Mouse (Mus musculus) forebrain, embryonic 13.5 days (tissue): ENCODE data around the gene Ttc22. TPM values are rescaled to one million over a fixed set of nuclear protein-coding genes. Genes with fewer than 3 reads are reported as not detected.
A peak's percentile ranks its signal among the peaks of the same experiment; 100 is the strongest.

Source experiments
- ATAC-seq: fragments of 200-750 bp; cut with Nextera tagmentation; 2 replicates; pipeline ENCODE4 v1.8.0; 2017
- H3K27ac ChIP-seq: fragments of 300-500 bp; sonication (generic); 2 replicates; pipeline ENCODE4 v1.5.1; 2015; ENCODE audit warnings: inconsistent platforms, mild to moderate bottlenecking, moderate library complexity
- H3K27me3 ChIP-seq: fragments of 300-500 bp; sonication (generic); 2 replicates; pipeline ENCODE4 v1.6.1; 2015; ENCODE audit warnings: mild to moderate bottlenecking, inconsistent platforms
- H3K36me3 ChIP-seq: fragments of 300-500 bp; sonication (generic); 2 replicates; pipeline ENCODE4 v1.6.1; 2015; ENCODE audit warnings: mild to moderate bottlenecking, inconsistent platforms; ENCODE audit not compliant: poor library complexity, severe bottlenecking
- H3K4me1 ChIP-seq: fragments of 300-500 bp; sonication (generic); 2 replicates; pipeline ENCODE4 v1.6.1; 2015; ENCODE audit warnings: inconsistent platforms
- H3K4me2 ChIP-seq: fragments of 300-500 bp; sonication (generic); 2 replicates; pipeline ENCODE4 v1.6.1; 2015; ENCODE audit warnings: inconsistent platforms, mild to moderate bottlenecking, moderate library complexity
- H3K4me3 ChIP-seq: fragments of 300-500 bp; sonication (generic); 2 replicates; pipeline ENCODE4 v1.5.1; 2015; ENCODE audit warnings: mild to moderate bottlenecking, inconsistent platforms
- H3K9ac ChIP-seq: fragments of 300-500 bp; sonication (generic); 2 replicates; pipeline ENCODE4 v1.6.1; 2015; ENCODE audit warnings: mild to moderate bottlenecking, inconsistent platforms
- H3K9me3 ChIP-seq: fragments of 300-500 bp; sonication (generic); replicated peaks from 2 replicates; pipeline ENCODE4 v1.6.1; 2016; ENCODE audit warnings: inconsistent platforms
- WGBS: fragments of 180-500 bp; shearing (Covaris S2); methylation state at CpG from one replicate; pipeline ENCODE4 v1.1.7; 2015; 5-methylcytosine and 5-hydroxymethylcytosine counted together
- polyA plus RNA-seq: library from polyadenylated mRNA; unstranded; fragments of >200 nt; fragmentation: Nextera tagmentation; extraction: Ambion mirVana; gene quantifications from 2 replicates; pipeline ENCODE4 v1.2.1, GENCODE M21; 2015

Ttc22 gene
- polyA plus RNA-seq, 1 experiment from 2014 or later, result 0.14 TPM

DNA sequence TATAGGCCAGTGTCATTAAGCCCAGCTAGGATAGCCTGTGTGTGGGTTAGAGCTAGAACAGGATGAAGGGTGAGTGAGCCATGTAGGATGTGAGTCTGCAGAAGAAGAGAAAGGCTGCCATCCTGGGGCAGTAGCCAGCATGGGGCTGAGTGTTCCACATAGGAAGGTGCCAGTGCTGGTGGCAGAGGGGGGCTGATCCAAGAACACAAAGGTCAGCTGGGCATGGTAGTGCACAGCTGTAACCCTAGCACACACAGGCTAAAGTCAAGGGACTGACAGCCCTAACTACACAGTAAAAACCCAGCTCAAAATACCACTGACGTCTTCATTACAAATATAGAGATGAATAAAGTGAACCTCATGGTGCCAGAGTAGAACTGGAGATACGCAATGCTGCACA lies 44.3 kb downstream of the Ttc22 start:
- Histone ChIP-seq H3K27me3 (no peaks in the 10 kb centered on the region), H3K4me2 (no peak overlapping the region), H3K4me1 (no peaks in the 10 kb centered on the region), H3K36me3 (peaks cover 100% of the 10 kb centered on the region), H3K27ac (no peak overlapping the region), H3K9me3 (no peaks in the 10 kb centered on the region), H3K4me3 (no peak overlapping the region), H3K9ac (no peak overlapping the region)
- WGBS, result 88% methylated on average over 2 of the region's 2 CpGs
- ATAC-seq, result no peak

DNA sequence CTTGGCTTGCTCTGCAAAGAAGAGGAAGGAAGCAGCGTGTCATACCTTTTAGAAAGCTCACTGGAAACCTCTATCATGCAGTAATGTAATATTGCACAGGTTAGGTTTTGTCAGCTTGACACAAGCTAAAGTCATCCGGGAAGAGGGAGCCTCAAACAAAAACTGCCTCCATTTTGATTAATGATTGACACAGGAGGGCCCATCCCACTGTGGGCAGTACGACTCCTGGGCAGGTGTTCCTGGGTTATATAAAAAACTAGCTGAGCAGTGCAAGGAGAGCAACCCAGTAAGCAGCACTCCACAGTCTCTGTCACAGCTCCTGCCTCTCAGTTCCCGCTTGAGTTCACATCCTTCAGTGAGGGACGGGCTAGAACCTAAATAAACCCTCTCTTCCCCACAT lies 54.5 kb downstream of the Ttc22 start:
- WGBS, result 94% methylated on average over 5 of the region's 5 CpGs
- no peak for ATAC-seq
- Histone ChIP-seq H3K27ac (no peak overlapping the region), H3K4me3 (no peak overlapping the region), H3K9me3 (no peaks in the 10 kb centered on the region), H3K4me2 (no peak overlapping the region), H3K4me1 (peaks cover 9% of the 10 kb centered on the region), H3K9ac (no peak overlapping the region), H3K27me3 (no peaks in the 10 kb centered on the region), H3K36me3 (peaks cover 51% of the 10 kb centered on the region)

DNA sequence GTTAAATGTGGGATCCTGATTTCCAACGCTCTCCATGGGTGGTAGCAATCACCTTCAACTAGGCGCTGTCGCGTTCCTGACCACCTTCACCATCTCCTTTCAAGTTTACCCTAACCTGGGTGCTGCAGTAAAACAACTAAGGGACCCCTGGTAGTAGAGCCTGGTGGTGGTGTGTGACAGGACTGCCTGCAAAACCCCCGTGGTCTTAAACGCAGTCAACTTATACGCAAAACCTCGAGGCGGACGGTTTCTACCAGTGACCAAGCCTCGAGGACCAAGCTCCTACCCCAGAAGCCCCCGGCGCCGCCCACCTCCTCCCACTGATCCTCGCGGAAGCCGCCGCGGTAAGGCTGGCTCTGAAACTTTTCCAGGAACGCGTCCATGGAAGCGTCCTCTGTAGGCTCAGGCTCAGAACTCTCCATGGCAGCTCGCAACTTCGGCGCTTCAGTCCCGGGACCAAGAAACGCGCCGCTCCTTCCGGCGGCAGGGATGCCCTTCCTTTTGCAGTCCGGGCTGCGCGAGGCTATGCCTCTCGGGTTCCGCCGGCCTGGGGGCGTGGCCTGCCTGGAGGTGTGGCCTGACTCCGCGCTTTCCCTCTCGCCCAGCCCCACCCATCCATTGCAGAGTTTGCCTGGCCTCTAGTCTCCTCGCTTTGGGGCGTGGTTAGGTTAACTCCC lies 56.3 kb downstream of the Ttc22 start, which contains the start of gene Ttc4:
Ttc4 (minus strand) TSS at position 503 of the 677 bp plus-strand sequence.
- Histone ChIP-seq H3K4me1 (peaks cover 9% of the 10 kb centered on the region), H3K9ac (peak within 1 kb of the TSS; percentile 84), H3K9me3 (no peaks in the 10 kb centered on the region), H3K4me2 (peak within 1 kb of the TSS; percentile 88), H3K4me3 (peak within 1 kb of the TSS; percentile 88), H3K27ac (no peak within 1 kb of the TSS), H3K27me3 (no peaks in the 10 kb centered on the region), H3K36me3 (peaks cover 33% of the 10 kb centered on the region)
- 1% methylated on average over 43 of the region's 43 CpGs for WGBS
- ATAC-seq, result peak; percentile 98

DNA sequence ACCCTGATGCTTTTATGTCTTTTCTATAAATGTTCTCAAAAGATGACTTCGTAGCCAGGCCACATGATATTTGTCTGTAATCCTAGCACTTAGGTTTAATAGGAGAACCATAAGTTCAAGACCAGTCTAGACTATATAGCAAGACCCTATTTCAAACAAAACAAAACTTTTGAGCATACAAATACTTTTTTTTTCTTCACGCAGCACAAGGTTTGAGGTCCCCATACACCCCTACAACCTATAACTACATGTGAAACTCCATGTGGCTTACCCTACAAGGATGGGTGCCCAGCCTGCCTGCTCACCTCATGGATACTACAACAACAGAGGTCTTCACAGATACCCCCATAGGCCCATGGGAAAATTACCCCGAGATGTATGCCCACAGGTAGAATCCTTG lies 56.9 kb downstream of the Ttc22 start:
- no peak overlapping the region for H3K27ac ChIP-seq
- peak overlapping the region; percentile 88 for H3K4me3 ChIP-seq
- H3K4me1 ChIP-seq, result peaks cover 9% of the 10 kb centered on the region
- WGBS, result 42% methylated on average over 3 of the region's 3 CpGs
- H3K27me3 ChIP-seq, result no peaks in the 10 kb centered on the region
- H3K9ac ChIP-seq, result no peak overlapping the region
- no peaks in the 10 kb centered on the region for H3K9me3 ChIP-seq
- peaks cover 27% of the 10 kb centered on the region for H3K36me3 ChIP-seq
- peak; percentile 40 for ATAC-seq
- peak overlapping the region; percentile 88 for H3K4me2 ChIP-seq

DNA sequence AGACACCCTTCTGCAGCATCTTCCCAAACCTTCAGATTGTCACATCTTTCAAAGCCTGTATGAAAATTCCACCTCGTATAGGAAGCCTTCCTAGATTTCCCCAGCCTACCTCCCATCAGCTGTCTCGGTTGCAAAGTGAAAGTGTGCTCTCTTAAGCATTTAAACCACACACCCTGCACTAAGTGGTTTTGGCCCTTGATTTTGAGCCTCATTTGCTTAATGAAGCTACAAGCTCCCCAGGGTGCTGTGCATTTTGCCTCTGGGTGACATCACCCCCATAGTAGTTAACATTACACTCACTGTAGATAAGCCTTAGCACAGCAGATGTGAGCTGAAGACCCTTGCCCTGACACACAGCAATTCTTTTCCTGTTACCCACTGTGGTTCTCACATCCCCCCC lies 58.7 kb downstream of the Ttc22 start:
- no peaks in the 10 kb centered on the region for H3K9me3 ChIP-seq
- no peak for ATAC-seq
- H3K4me1 ChIP-seq, result peaks cover 9% of the 10 kb centered on the region
- no peak overlapping the region for H3K9ac ChIP-seq
- H3K27me3 ChIP-seq, result no peaks in the 10 kb centered on the region
- H3K4me3 ChIP-seq, result no peak overlapping the region
- WGBS, result 49% methylated on average over 2 of the region's 2 CpGs
- peaks cover 11% of the 10 kb centered on the region for H3K36me3 ChIP-seq
- H3K4me2 ChIP-seq, result no peak overlapping the region
- H3K27ac ChIP-seq, result no peak overlapping the region

DNA sequence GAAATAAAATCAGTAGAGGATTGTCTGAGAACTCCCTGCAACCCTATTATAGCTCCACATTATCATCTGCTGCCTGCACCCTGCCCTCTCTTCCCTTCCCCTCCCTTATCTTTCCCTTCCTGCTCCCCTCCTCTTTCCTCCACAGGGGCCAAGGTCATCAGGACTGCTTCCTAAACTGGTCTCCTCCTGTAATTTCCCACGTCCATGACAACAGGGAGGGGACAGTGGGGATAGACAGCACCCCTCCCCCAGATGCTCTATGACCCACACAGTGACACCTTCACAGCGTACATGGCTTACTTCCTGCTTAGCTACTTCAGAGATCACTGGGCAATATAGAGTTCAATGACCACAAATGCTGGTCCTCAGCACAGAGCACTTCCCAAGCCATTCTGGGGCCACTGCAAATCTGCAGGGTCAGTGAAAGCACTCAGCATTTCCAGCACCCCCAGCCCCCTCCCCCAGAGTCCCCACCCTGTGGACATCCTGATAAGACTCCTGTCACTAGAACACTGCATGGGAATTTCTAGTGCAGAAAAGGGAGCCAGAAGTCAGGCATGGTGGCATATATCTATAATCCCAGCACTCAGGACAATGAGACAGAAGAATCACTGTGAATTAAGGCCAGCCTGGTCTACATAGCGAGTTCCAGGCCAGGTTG lies 66.5 kb downstream of the Ttc22 start:
- WGBS, result 55% methylated on average over 3 of the region's 3 CpGs
- ATAC-seq, result no peak
- Histone ChIP-seq H3K9me3 (no peaks in the 10 kb centered on the region), H3K9ac (no peak overlapping the region), H3K4me2 (no peak overlapping the region), H3K27ac (no peak overlapping the region), H3K4me1 (no peaks in the 10 kb centered on the region), H3K4me3 (no peak overlapping the region), H3K27me3 (peaks cover 3% of the 10 kb centered on the region), H3K36me3 (no peaks in the 10 kb centered on the region)

Other genes starting within 250 kb of the Ttc22 start
- 1.1 and 2.5 TPM in 2 replicates for gene Pcsk9, start 158.1 kb upstream of the Ttc22 start, polyA plus RNA-seq
- gene Bsnd, start 130.1 kb upstream of the Ttc22 start, polyA plus RNA-seq, result not detected in 2 replicates
- 6.5 and 8.5 TPM in 2 replicates for gene Dhcr24, start 61.4 kb upstream of the Ttc22 start, polyA plus RNA-seq
- gene Lexm, start 5.2 kb upstream of the Ttc22 start, polyA plus RNA-seq, result 0.20 TPM in 1 of 2 replicates, not detected in the other
- gene Pars2, start 28.6 kb downstream of the Ttc22 start, polyA plus RNA-seq, result 11.8 and 12.3 TPM in 2 replicates
- 93.0 and 112 TPM in 2 replicates for gene Ttc4, start 56.5 kb downstream of the Ttc22 start, polyA plus RNA-seq
- gene Mroh7, start 108.5 kb downstream of the Ttc22 start, polyA plus RNA-seq, result 0.20 and 0.80 TPM in 2 replicates
- not detected in 2 replicates for gene Fam151a, start 111.5 kb downstream of the Ttc22 start, polyA plus RNA-seq
- 0.63 and 0.94 TPM in 2 replicates for gene Acot11, start 182.6 kb downstream of the Ttc22 start, polyA plus RNA-seq